Mouse (Mus musculus): Measurements from ENCODE around the gene Wwp2. TPM values are rescaled to one million over a fixed set of nuclear protein-coding genes. Genes with fewer than 3 reads are reported as not detected.
"Not testable (repeated sequence)": the region's sequence is repeated elsewhere in the genome, so short reads cannot be mapped to it uniquely, and the experiment has no call there.

Wwp2 gene
- polyA plus RNA-seq, 1 experiment from 2014 or later: 35.2 TPM

DNA sequence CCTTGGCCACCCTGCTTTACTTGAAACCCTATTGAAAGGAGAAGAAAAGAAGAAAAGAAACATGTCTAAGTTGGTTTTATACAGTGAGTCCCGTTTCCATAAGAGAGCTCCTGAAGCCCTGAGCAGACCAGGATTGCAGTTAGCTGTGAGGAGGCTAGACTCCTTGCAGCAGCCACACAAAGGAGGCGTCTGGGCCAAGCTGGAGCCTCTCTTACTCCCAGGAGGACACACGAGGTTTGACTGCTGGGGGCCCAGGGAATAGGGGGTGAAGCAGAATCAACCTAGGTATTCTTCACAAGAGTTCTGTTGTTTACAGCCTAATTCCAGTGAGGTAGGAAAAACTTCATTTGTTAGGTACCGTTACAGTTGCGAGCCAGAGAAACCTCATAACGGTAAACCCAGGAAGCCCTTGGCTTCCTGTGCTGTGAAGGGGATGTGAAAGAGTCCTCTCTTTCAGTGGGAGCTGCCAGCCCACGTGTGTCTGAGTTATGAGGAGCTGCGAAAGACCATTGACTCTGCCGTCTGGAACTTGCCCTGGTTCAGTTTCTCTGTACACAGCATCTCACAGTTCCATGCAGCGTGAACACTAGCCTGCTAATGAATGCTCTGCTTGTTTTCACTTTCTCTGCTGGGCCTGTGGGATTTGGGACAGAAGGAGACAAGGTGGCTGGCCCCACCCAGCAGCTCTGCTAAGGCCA lies 36.4 kb downstream of the Wwp2 start:
- ATAC-seq (replicated peaks; ENCODE audit: insufficient number of reproducible peaks, low FRiP score, low TSS enrichment): no peak
- Histone ChIP-seq H3K36me3 (ENCODE audit: control insufficient read depth, insufficient read depth, low read length) (no peaks in the 10 kb centered on the region; the same call in 1 of the 2 replicates), H3K4me2 (no peak overlapping the region), H3K4me3 (ENCODE audit: low read depth, low read length) (no peak overlapping the region), H3K27me3 (ENCODE audit: control insufficient read depth, insufficient read depth, low read length) (no peaks in the 10 kb centered on the region), H3K9ac (ENCODE audit: low read depth, low read length) (0 out of 2 replicates have a peak overlapping the region, but pooled peaks have one; percentile 22), H3K9me3 (replicated peaks; ENCODE audit: control insufficient read depth, low read length) (no peaks in the 10 kb centered on the region), H3K27ac (ENCODE audit: low read depth, low read length) (peak overlapping the region; percentile 29; the same call in 1 of the 2 replicates), H3K4me1 (ENCODE audit: control insufficient read depth, insufficient read depth, low read length) (0 out of 2 replicates have a peak, but pooled peaks cover 6% of the 10 kb centered on the region)
- WGBS (ENCODE audit: insufficient replicate concordance): 65% methylated on average over 10 of the region's 10 CpGs

DNA sequence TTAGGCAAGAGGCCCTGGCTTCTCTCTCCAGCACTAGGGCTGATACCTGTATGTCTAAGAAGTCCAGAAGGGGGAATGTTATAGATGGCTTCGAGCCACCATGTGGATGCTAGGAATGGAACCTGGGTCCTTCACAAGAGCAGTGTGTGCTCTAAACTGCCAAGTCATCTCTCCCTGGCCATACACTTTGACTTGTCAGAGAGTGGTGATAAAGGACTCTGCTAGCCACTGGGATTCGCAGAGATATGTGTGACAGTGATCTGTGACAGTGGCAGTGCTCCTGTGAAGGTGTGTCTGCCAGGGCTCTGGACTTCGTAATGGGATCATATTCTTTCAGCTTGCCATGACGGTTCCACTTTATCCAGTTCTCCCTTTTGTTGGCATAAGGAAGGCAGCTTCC lies 37.2 kb downstream of the Wwp2 start:
- Histone ChIP-seq H3K4me2 (no peak overlapping the region), H3K9me3 (replicated peaks; ENCODE audit: control insufficient read depth, low read length) (no peaks in the 10 kb centered on the region), H3K27me3 (ENCODE audit: control insufficient read depth, insufficient read depth, low read length) (no peaks in the 10 kb centered on the region), H3K4me1 (ENCODE audit: control insufficient read depth, insufficient read depth, low read length) (0 out of 2 replicates have a peak, but pooled peaks cover 6% of the 10 kb centered on the region), H3K9ac (ENCODE audit: low read depth, low read length) (no peak overlapping the region), H3K36me3 (ENCODE audit: control insufficient read depth, insufficient read depth, low read length) (no peaks in the 10 kb centered on the region; the same call in 1 of the 2 replicates), H3K4me3 (ENCODE audit: low read depth, low read length) (no peak overlapping the region), H3K27ac (ENCODE audit: low read depth, low read length) (0 out of 2 replicates have a peak overlapping the region, but pooled peaks have one; percentile 35)
- WGBS (ENCODE audit: insufficient replicate concordance): 57% methylated on average over 4 of the region's 4 CpGs
- ATAC-seq (replicated peaks; ENCODE audit: insufficient number of reproducible peaks, low FRiP score, low TSS enrichment): no peak

DNA sequence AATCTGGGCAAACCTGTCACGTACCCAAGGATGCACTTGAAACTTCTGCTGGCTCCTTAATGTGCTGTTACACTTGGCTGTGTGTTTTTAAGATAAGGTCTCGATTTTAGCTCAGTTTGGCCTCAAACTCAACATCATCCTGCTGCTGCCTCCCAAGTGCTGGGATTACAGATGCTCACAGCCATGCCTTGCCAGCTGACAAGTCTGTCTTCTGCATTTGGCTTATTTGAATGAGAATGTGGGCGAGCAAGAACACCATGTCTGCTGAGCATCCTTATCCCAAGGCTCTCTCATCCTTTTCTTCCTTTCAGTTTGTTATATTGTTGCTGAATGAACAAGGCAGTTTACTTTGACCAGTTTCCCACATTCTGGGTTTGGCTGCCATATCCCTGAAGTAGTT lies 39.4 kb downstream of the Wwp2 start:
- ATAC-seq (replicated peaks; ENCODE audit: insufficient number of reproducible peaks, low FRiP score, low TSS enrichment): no peak

DNA sequence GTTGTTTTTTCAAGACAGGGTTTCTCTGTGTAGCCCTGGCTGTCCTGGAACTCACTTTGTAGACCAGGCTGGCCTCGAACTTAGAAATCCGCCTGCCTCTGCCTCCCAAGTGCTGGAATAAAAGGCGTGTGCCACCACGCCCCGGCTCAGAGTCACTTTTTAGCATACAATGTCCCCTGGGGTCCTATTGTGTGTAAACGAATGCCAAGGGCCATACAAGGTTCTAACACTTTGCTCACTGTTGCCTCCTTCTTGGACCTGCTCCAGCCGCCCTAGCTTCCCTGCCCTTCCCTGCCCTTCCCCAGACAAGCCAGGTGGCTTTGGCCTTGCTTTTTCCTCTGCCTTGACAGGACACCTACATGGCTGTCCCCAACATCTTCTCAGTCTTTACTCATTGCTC lies 40.6 kb downstream of the Wwp2 start:
- not testable (repeated sequence) for ATAC-seq (replicated peaks; ENCODE audit: insufficient number of reproducible peaks, low FRiP score, low TSS enrichment); H3K4me1 ChIP-seq (ENCODE audit: control insufficient read depth, insufficient read depth, low read length); H3K4me2 ChIP-seq; H3K9me3 ChIP-seq (replicated peaks; ENCODE audit: control insufficient read depth, low read length); H3K4me3 ChIP-seq (ENCODE audit: low read depth, low read length); H3K36me3 ChIP-seq (ENCODE audit: control insufficient read depth, insufficient read depth, low read length); H3K27ac ChIP-seq (ENCODE audit: low read depth, low read length); H3K9ac ChIP-seq (ENCODE audit: low read depth, low read length); H3K27me3 ChIP-seq (ENCODE audit: control insufficient read depth, insufficient read depth, low read length)
- WGBS (ENCODE audit: insufficient replicate concordance): 82% methylated on average over 7 of the region's 7 CpGs

More for the DNA sequence above, 39.4 kb downstream of the Wwp2 start:
- Histone ChIP-seq H3K4me1 (ENCODE audit: control insufficient read depth, insufficient read depth, low read length) (0 out of 2 replicates have a peak, but pooled peaks cover 6% of the 10 kb centered on the region), H3K9ac (ENCODE audit: low read depth, low read length) (no peak overlapping the region), H3K4me2 (no peak overlapping the region), H3K9me3 (replicated peaks; ENCODE audit: control insufficient read depth, low read length) (no peaks in the 10 kb centered on the region), H3K27ac (ENCODE audit: low read depth, low read length) (no peak overlapping the region), H3K27me3 (ENCODE audit: control insufficient read depth, insufficient read depth, low read length) (no peaks in the 10 kb centered on the region), H3K4me3 (ENCODE audit: low read depth, low read length) (no peak overlapping the region), H3K36me3 (ENCODE audit: control insufficient read depth, insufficient read depth, low read length) (no peaks in the 10 kb centered on the region; the same call in 1 of the 2 replicates)
- WGBS (ENCODE audit: insufficient replicate concordance): 67% methylated on average over 3 of the region's 3 CpGs

DNA sequence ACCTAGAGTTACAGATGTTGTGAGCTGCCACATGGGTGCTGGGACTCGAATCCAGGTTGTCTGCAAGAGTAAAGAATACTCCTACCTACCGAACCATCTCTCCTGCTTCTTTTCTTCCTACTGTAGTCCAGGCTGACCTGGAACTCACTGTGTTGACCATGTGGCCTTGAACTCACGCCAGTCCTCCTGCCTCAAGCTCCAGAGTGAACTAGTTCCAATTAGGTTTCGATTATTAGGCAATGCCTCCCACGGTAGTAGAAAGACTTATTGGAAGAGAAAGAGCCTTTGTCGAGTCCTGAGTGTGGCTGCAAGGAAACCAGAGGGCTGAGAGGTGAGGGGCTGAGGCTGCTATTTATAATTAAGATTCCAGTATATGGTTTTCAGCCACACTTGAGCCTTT lies 42.6 kb downstream of the Wwp2 start:
- no peak overlapping the region for H3K4me2 ChIP-seq
- 79% methylated on average over 6 of the region's 6 CpGs for WGBS (ENCODE audit: insufficient replicate concordance)
- no peaks in the 10 kb centered on the region for H3K27me3 ChIP-seq (ENCODE audit: control insufficient read depth, insufficient read depth, low read length)
- no peaks in the 10 kb centered on the region; the same call in 1 of the 2 replicates for H3K36me3 ChIP-seq (ENCODE audit: control insufficient read depth, insufficient read depth, low read length)
- no peak overlapping the region for H3K4me3 ChIP-seq (ENCODE audit: low read depth, low read length)
- H3K27ac ChIP-seq (ENCODE audit: low read depth, low read length): no peak overlapping the region
- ATAC-seq (replicated peaks; ENCODE audit: insufficient number of reproducible peaks, low FRiP score, low TSS enrichment): no peak
- no peaks in the 10 kb centered on the region for H3K4me1 ChIP-seq (ENCODE audit: control insufficient read depth, insufficient read depth, low read length)
- no peaks in the 10 kb centered on the region for H3K9me3 ChIP-seq (replicated peaks; ENCODE audit: control insufficient read depth, low read length)
- no peak overlapping the region for H3K9ac ChIP-seq (ENCODE audit: low read depth, low read length)

DNA sequence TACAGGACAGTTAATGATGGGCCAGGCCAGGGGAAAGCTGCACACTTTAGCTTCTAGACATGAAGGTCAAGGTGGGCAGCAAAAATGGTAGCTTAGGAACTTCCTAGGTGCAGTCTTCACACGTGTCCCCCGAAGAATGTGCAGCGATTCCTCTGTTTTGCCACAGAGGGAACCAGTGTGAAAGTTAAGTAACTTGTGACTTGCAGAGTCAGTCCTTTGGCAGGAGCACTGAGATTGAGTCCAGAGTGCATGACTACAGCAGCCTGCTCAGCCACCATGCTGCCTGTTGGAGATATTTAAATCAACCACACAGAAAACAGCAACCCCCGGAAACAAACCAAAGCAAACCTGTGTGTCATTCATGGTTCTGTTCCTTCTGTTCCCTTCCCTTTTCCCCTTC lies 44.3 kb downstream of the Wwp2 start:
- Histone ChIP-seq H3K9ac (ENCODE audit: low read depth, low read length) (no peak overlapping the region), H3K4me1 (ENCODE audit: control insufficient read depth, insufficient read depth, low read length) (no peaks in the 10 kb centered on the region), H3K36me3 (ENCODE audit: control insufficient read depth, insufficient read depth, low read length) (no peaks in the 10 kb centered on the region; the same call in 1 of the 2 replicates), H3K4me2 (no peak overlapping the region), H3K9me3 (replicated peaks; ENCODE audit: control insufficient read depth, low read length) (no peaks in the 10 kb centered on the region), H3K4me3 (ENCODE audit: low read depth, low read length) (no peak overlapping the region), H3K27me3 (ENCODE audit: control insufficient read depth, insufficient read depth, low read length) (no peaks in the 10 kb centered on the region), H3K27ac (ENCODE audit: low read depth, low read length) (no peak overlapping the region)
- ATAC-seq (replicated peaks; ENCODE audit: insufficient number of reproducible peaks, low FRiP score, low TSS enrichment): no peak
- 87% methylated on average over 4 of the region's 4 CpGs for WGBS (ENCODE audit: insufficient replicate concordance)

DNA sequence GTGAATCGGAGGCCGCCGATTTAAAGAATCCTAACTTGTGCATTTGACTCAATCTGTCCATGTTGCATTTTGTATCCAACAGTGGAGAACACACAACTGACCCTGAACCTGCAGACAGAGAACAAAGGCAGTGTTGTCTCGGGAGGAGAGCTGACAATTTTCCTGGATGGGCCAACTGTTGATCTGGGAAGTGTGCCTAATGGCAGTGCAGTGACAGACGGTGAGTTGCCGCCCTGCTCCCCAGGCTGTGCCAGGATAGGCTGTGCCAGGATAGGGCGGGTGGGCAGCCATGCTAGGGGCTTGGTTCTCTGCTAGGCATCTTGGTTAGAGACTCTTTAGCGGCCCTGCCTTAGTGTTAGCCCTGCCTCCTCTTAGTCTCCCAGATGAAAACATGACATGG lies 47.1 kb downstream of the Wwp2 start:
- ATAC-seq (replicated peaks; ENCODE audit: insufficient number of reproducible peaks, low FRiP score, low TSS enrichment): no peak
- H3K27ac ChIP-seq (ENCODE audit: low read depth, low read length): no peak overlapping the region
- WGBS (ENCODE audit: insufficient replicate concordance): 81% methylated on average over 8 of the region's 8 CpGs

DNA sequence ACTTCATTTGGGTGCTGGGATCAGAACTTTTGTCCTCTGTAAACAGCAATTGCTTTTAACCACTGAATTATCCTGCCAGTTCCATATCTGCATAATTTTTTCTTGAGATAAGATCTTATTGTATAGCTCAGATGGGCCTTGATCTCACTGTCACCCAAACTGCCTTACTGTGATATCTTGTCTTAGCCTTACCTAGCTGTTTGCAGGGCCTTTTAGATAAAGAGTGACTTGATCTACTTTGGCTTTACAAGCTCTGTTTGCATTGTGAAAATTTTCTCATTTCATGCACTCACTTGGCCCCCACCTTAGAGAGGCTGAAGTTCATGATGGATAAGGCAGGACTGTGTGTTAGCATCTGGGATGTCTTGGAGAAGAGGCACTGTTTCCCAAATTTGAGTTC lies 48.8 kb downstream of the Wwp2 start:
- H3K27me3 ChIP-seq (ENCODE audit: control insufficient read depth, insufficient read depth, low read length): no peaks in the 10 kb centered on the region
- H3K27ac ChIP-seq (ENCODE audit: low read depth, low read length): no peak overlapping the region
- no peaks in the 10 kb centered on the region for H3K9me3 ChIP-seq (replicated peaks; ENCODE audit: control insufficient read depth, low read length)
- peaks cover 14% of the 10 kb centered on the region for H3K4me1 ChIP-seq (ENCODE audit: control insufficient read depth, insufficient read depth, low read length)
- H3K36me3 ChIP-seq (ENCODE audit: control insufficient read depth, insufficient read depth, low read length): no peaks in the 10 kb centered on the region
- ATAC-seq (replicated peaks; ENCODE audit: insufficient number of reproducible peaks, low FRiP score, low TSS enrichment): no peak
- no peak overlapping the region for H3K4me2 ChIP-seq
- H3K9ac ChIP-seq (ENCODE audit: low read depth, low read length): no peak overlapping the region
- no peak overlapping the region for H3K4me3 ChIP-seq (ENCODE audit: low read depth, low read length)

More for the DNA sequence above, 47.1 kb downstream of the Wwp2 start:
- H3K27me3 ChIP-seq (ENCODE audit: control insufficient read depth, insufficient read depth, low read length): no peaks in the 10 kb centered on the region
- no peak overlapping the region for H3K9ac ChIP-seq (ENCODE audit: low read depth, low read length)
- no peaks in the 10 kb centered on the region for H3K36me3 ChIP-seq (ENCODE audit: control insufficient read depth, insufficient read depth, low read length)
- no peak overlapping the region for H3K4me3 ChIP-seq (ENCODE audit: low read depth, low read length)
- no peaks in the 10 kb centered on the region for H3K4me1 ChIP-seq (ENCODE audit: control insufficient read depth, insufficient read depth, low read length)
- no peaks in the 10 kb centered on the region for H3K9me3 ChIP-seq (replicated peaks; ENCODE audit: control insufficient read depth, low read length)
- H3K4me2 ChIP-seq: no peak overlapping the region

DNA sequence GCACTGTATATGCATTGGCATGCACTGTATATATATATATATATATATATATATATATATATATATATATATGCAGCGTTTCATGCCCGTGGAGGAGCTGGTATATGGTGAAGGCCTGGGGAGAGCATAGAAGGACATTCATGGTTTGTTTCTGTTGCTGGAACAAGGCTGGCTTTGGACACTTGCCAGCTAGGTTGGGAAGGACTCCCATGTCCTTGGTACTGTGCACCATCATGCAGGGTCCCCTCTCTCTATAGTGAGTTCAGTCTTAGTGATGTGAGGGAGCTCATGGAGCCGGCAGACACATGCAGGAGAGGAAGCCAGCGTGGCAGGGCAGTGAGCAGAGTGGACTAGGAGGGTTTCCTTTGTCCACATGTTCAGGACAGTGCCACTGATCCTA lies 52.4 kb downstream of the Wwp2 start:
- Histone ChIP-seq H3K4me3 (ENCODE audit: low read depth, low read length) (no peak overlapping the region), H3K9ac (ENCODE audit: low read depth, low read length) (no peak overlapping the region), H3K36me3 (ENCODE audit: control insufficient read depth, insufficient read depth, low read length) (no peaks in the 10 kb centered on the region), H3K27me3 (ENCODE audit: control insufficient read depth, insufficient read depth, low read length) (no peaks in the 10 kb centered on the region), H3K4me1 (ENCODE audit: control insufficient read depth, insufficient read depth, low read length) (peaks cover 21% of the 10 kb centered on the region), H3K9me3 (replicated peaks; ENCODE audit: control insufficient read depth, low read length) (no peaks in the 10 kb centered on the region), H3K4me2 (no peak overlapping the region), H3K27ac (ENCODE audit: low read depth, low read length) (0 out of 2 replicates have a peak overlapping the region, but pooled peaks have one; percentile 22)
- whole genome bisulfite sequencing (ENCODE audit: insufficient replicate concordance): 79% methylated on average over 4 of the region's 4 CpGs
- no peak for ATAC-seq (replicated peaks; ENCODE audit: insufficient number of reproducible peaks, low FRiP score, low TSS enrichment)

Measured in heart, embryonic 11.5 days (tissue).